Mouse (Mus musculus) bone marrow macrophage, adult 2 months (primary cell): ENCODE results near the gene Sirt2.

Experiments used
- CTCF ChIP-seq: IDR thresholded peaks from 2 replicates; pipeline ENCODE4 v1.5.1; 2012; ENCODE audit warnings: low read depth, mild to moderate bottlenecking, low read length, moderate library complexity
- POLR2A ChIP-seq: IDR thresholded peaks from 2 replicates; pipeline ENCODE4 v1.6.1; 2012; ENCODE audit warnings: mild to moderate bottlenecking, low read depth, low read length, borderline replicate concordance

DNA sequence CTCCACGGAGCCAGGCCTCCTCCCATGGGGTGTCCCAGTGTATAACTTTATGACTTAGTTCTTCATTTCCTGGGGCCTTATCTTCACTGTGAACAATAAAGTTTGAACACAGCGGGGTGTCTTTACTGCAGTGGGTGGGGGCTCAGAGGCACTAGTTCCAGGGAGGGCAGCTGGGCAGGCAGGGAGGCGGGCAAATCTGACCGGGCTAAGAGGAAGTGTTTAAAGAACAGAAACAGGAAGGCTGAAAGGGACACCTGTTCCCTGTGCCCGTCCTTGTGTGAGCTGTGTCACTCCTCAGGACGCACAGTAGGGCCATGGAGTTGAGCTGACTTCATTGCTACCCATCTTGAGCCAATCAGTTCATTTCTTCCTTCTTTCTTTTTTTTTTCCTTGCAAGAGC is 65.6 kb downstream of the Sirt2 start:
- no peak for TF ChIP-seq CTCF
- TF ChIP-seq POLR2A = no peak
